Mouse (Mus musculus) bone marrow, adult 2 months (tissue): ENCODE measurements around the gene Gm42957.

Experiments used
- CTCF ChIP-seq: fragments of 200-500 bp; IDR thresholded peaks from 2 replicates; pipeline ENCODE4 v1.5.1; 2011; ENCODE audit warnings: low read length, control low read depth; ENCODE audit not compliant: control insufficient read depth, insufficient read depth
- POLR2A ChIP-seq: fragments of 200-500 bp; IDR thresholded peaks from 2 replicates; pipeline ENCODE4 v1.6.1; 2011; ENCODE audit warnings: low read depth, mild to moderate bottlenecking, control low read depth, low read length, borderline replicate concordance; ENCODE audit not compliant: control insufficient read depth

- TF ChIP-seq CTCF = no peak
- TF ChIP-seq POLR2A = no peak
Measured at GRCm38 (mm10) chr3:96632058-96632457, 3.2 kb upstream of the Gm42957 start.
